Mouse (Mus musculus) heart, postnatal 36 days (tissue): Measurements from ENCODE around the gene Rp9. TPM values are rescaled to one million over a fixed set of nuclear protein-coding genes. Genes with fewer than 3 reads are reported as not detected.
"Not testable (repeated sequence)": the region's sequence is repeated elsewhere in the genome, so short reads cannot be mapped to it uniquely, and the experiment has no call there.

ENCODE experiments used
- DNase-seq, 2 experiments: peaks; one replicate each; pipeline ENCODE4 v3.0.0; 2021 to 2022
- intact Hi-C: fragments of 180-260 bp; cut with DNase I; formaldehyde crosslinking; loops from one replicate; pipeline ENCODE4 v1.15.1; 2025
- total RNA-seq, 2 experiments: library from RNA; stranded (reverse); gene quantifications; 2 replicates each; pipeline ENCODE4 v1.2.3; 2021

Rp9 gene
- total RNA-seq, 2 experiments from 2014 or later = 42.7 to 42.9 TPM

- intact Hi-C loops = loop anchor here (5.0 kb wide), 1 partner anchor 75 kb away; no protein-coding TSS in a partner anchor
- DNase-seq = peak; percentile 36 to 74
These were observed 2.0 kb downstream of the Rp9 start for GRCm38 (mm10) chr9:22467371-22468169.

- DNase-seq = no peak
- intact Hi-C loops = loop anchor here (5.0 kb wide), 1 partner anchor 74 kb away; no protein-coding TSS in a partner anchor
These were observed 3.3 kb downstream of the Rp9 start for GRCm38 (mm10) chr9:22466212-22466611.

GRCm38 (mm10) chr9:22461946-22462345 lies 7.6 kb downstream of the Rp9 start:
- intact Hi-C loops = no loop called here

GRCm38 (mm10) chr9:22457142-22457835 lies 12.3 kb downstream of the Rp9 start:
- intact Hi-C loops = no loop called here
- peak in 1 of 2 experiments; percentile 15 for DNase-seq

More at GRCm38 (mm10) chr9:22461946-22462345, 7.6 kb downstream of the Rp9 start:
- DNase-seq = peak; percentile 18 to 31

GRCm38 (mm10) chr9:22455041-22455440 lies 14.5 kb downstream of the Rp9 start:
- DNase-seq = no peak
- intact Hi-C loops = no loop called here

- intact Hi-C loops, DNase-seq: not testable (repeated sequence)
These were observed 15.6 kb downstream of the Rp9 start, which contains the start of gene Gm17545 for GRCm38 (mm10) chr9:22453990-22454389. Gene Gm17545 (plus strand): TSS chr9:22454290.

GRCm38 (mm10) chr9:22453501-22453924 lies 16.0 kb downstream of the Rp9 start:
- no peak for DNase-seq
- intact Hi-C loops = no loop called here

- intact Hi-C loops = no loop called here
These were observed 16.8 kb downstream of the Rp9 start for GRCm38 (mm10) chr9:22452697-22453096.

GRCm38 (mm10) chr9:22449209-22449608 lies 20.3 kb downstream of the Rp9 start:
- DNase-seq = no peak
- intact Hi-C loops = no loop called here

More at GRCm38 (mm10) chr9:22452697-22453096, 16.8 kb downstream of the Rp9 start:
- no peak for DNase-seq

GRCm38 (mm10) chr9:22448420-22448819 lies 21.1 kb downstream of the Rp9 start:
- no peak for DNase-seq
- intact Hi-C loops = no loop called here

GRCm38 (mm10) chr9:22447213-22447612 lies 22.3 kb downstream of the Rp9 start:
- intact Hi-C loops = no loop called here
- DNase-seq = no peak

- intact Hi-C loops = no loop called here
- DNase-seq = no peak
These were observed 24.4 kb downstream of the Rp9 start for GRCm38 (mm10) chr9:22445123-22445522.

GRCm38 (mm10) chr9:22443157-22443556 lies 26.4 kb downstream of the Rp9 start:
- intact Hi-C loops = no loop called here
- no peak for DNase-seq

GRCm38 (mm10) chr9:22438826-22439225 lies 30.7 kb downstream of the Rp9 start:
- no peak for DNase-seq
- intact Hi-C loops = no loop called here

GRCm38 (mm10) chr9:22434101-22434500 lies 35.4 kb downstream of the Rp9 start:
- intact Hi-C loops = no loop called here
- no peak for DNase-seq

GRCm38 (mm10) chr9:22433221-22433620 lies 36.3 kb downstream of the Rp9 start:
- intact Hi-C loops = no loop called here
- no peak for DNase-seq

GRCm38 (mm10) chr9:22430315-22430840 lies 39.2 kb downstream of the Rp9 start:
- no peak for DNase-seq
- intact Hi-C loops = no loop called here

GRCm38 (mm10) chr9:22429533-22430241 lies 39.9 kb downstream of the Rp9 start:
- intact Hi-C loops = no loop called here
- no peak for DNase-seq

GRCm38 (mm10) chr9:22428666-22429410 lies 40.7 kb downstream of the Rp9 start:
- no peak for DNase-seq
- intact Hi-C loops = no loop called here
